Mouse (Mus musculus) lung, postnatal 0 days (tissue): ENCODE results near the gene Ccl22. TPM values are rescaled to one million over a fixed set of nuclear protein-coding genes. Genes with fewer than 3 reads are reported as not detected.

Experiments
- ATAC-seq: fragments of 200-750 bp; cut with Nextera tagmentation; 2 replicates; pipeline ENCODE4 v1.8.0; 2017; ENCODE audit warnings: moderate library complexity
- DNase-seq: peaks from one replicate; pipeline ENCODE4 v3.0.0-alpha.2; 2016; ENCODE audit warnings: low spot score
- H3K27ac ChIP-seq: fragments of 300-500 bp; sonication (generic); 2 replicates; pipeline ENCODE4 v1.5.1; 2014; ENCODE audit warnings: antibody characterized with exemption, mild to moderate bottlenecking, low read length, mixed read lengths
- H3K27me3 ChIP-seq: fragments of 300-500 bp; sonication (generic); replicated peaks from 2 replicates; pipeline ENCODE4 v1.6.1; 2014; ENCODE audit warnings: low read length, mixed read lengths; ENCODE audit not compliant: insufficient read depth
- H3K36me3 ChIP-seq: fragments of 300-500 bp; sonication (generic); 2 replicates; pipeline ENCODE4 v1.6.1; 2014; ENCODE audit warnings: low read length, mixed read lengths; ENCODE audit not compliant: insufficient read depth
- H3K4me1 ChIP-seq: fragments of 300-500 bp; sonication (generic); 2 replicates; pipeline ENCODE4 v1.6.1; 2014; ENCODE audit warnings: antibody characterized with exemption, low read depth, low read length, mixed read lengths; ENCODE audit not compliant: insufficient read depth
- H3K4me2 ChIP-seq: fragments of 300-500 bp; sonication (generic); replicated peaks from 2 replicates; pipeline ENCODE4 v1.6.1; 2014; ENCODE audit warnings: low read depth, mild to moderate bottlenecking, low read length, moderate library complexity, mixed read lengths
- H3K4me3 ChIP-seq: fragments of 300-500 bp; sonication (generic); 2 replicates; pipeline ENCODE4 v1.5.1; 2014; ENCODE audit warnings: low read depth, low read length
- H3K9ac ChIP-seq: fragments of 300-500 bp; sonication (generic); replicated peaks from 2 replicates; pipeline ENCODE4 v1.6.1; 2014; ENCODE audit warnings: low read depth, mild to moderate bottlenecking
- H3K9me3 ChIP-seq: fragments of 300-500 bp; sonication (generic); 2 replicates; pipeline ENCODE4 v1.6.1; 2016; ENCODE audit warnings: low read length, mixed read lengths
- CTCF ChIP-seq: IDR thresholded peaks from 2 replicates; pipeline ENCODE4 v1.5.1; 2016; ENCODE audit warnings: antibody characterized with exemption, mild to moderate bottlenecking
- EP300 ChIP-seq: IDR thresholded peaks from 2 replicates; pipeline ENCODE4 v1.6.1; 2016; ENCODE audit warnings: antibody characterized with exemption, mild to moderate bottlenecking, control low read depth
- WGBS: fragments of 180-500 bp; shearing (Covaris S2); extraction: QIAGEN DNeasy Blood & Tissue Kit; methylation state at CpG from one replicate; pipeline ENCODE4 v1.1.7; 2014; 5-methylcytosine and 5-hydroxymethylcytosine counted together
- polyA plus RNA-seq: library from polyadenylated mRNA; unstranded; fragments of >200 nt; fragmentation: Nextera tagmentation; extraction: Ambion mirVana; gene quantifications from 2 replicates; pipeline ENCODE4 v1.2.1, GENCODE M21; 2015

Ccl22 gene
- polyA plus RNA-seq, 1 experiment from 2014 or later: 0.45 TPM

DNA sequence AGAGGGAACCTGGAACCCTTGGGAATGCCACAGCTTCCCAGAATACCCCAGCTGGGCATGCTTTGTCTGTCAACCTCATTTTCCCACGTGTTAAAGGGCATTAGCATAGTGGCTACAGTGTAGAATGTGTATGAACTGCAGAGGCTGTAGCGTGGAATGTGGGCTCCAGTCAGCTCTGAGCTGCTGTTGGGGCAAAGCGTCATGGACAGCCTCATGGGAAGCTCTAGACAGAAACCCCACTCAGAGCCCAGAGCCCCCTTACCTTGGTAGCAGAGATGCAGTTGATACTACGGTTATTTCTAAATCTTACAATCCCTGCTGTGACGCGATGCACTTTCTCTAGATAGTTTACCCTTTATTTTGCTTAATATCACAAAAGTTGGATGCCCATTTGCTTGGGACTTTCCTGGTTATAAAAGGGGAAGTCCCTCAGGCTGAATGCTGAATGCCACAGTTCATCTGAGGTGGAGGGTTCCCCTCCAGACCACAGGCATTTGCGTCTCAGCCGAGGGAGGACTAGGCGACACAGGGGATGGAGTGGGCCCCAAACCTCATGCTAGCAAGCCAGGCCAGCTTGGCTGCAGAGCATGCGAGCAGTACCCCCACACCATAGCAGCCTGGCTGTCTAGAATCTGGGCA, 33.6 kb downstream of the Ccl22 start:
- H3K4me1 ChIP-seq: peaks cover 17% of the 10 kb centered on the region; the same call in 1 of the 2 replicates
- no peak overlapping the region for H3K9ac ChIP-seq
- no peaks in the 10 kb centered on the region for H3K9me3 ChIP-seq
- 63% methylated on average over 10 of the region's 10 CpGs for WGBS
- H3K4me3 ChIP-seq: no peak overlapping the region
- H3K27me3 ChIP-seq: no peaks in the 10 kb centered on the region
- ATAC-seq (peak; percentile 11; the same call in 1 of the 2 replicates), DNase-seq (no peak)
- H3K27ac ChIP-seq: peak overlapping the region; percentile 20; the same call in 1 of the 2 replicates
- H3K4me2 ChIP-seq: no peak overlapping the region
- TF ChIP-seq CTCF (no peak), EP300 (no peak)
- H3K36me3 ChIP-seq: no peaks in the 10 kb centered on the region

DNA sequence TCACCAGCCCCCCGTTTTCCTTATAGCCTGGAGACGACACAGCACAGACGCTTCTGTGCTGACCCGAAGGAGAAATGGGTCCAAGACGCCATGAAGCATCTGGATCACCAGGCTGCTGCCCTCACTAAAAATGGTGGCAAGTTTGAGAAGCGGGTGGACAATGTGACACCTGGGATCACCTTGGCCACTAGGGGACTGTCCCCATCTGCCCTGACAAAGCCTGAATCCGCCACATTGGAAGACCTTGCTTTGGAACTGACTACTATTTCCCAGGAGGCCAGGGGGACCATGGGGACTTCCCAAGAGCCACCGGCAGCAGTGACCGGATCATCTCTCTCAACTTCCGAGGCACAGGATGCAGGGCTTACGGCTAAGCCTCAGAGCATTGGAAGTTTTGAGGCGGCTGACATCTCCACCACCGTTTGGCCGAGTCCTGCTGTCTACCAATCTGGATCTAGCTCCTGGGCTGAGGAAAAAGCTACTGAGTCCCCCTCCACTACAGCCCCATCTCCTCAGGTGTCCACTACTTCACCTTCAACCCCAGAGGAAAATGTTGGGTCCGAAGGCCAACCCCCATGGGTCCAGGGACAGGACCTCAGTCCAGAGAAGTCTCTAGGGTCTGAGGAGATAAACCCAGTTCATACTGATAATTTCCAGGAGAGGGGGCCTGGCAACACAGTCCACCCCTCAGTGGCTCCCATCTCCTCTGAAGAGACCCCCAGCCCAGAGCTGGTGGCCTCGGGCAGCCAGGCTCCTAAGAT, 34.3 kb downstream of the Ccl22 start:
- H3K27me3 ChIP-seq: no peaks in the 10 kb centered on the region
- H3K9me3 ChIP-seq: no peaks in the 10 kb centered on the region
- H3K4me3 ChIP-seq: no peak overlapping the region
- 90% methylated on average over 16 of the region's 16 CpGs for WGBS
- peaks cover 17% of the 10 kb centered on the region for H3K4me1 ChIP-seq
- H3K27ac ChIP-seq: no peak overlapping the region
- H3K9ac ChIP-seq: no peak overlapping the region
- ATAC-seq: no peak
- no peak for DNase-seq
- TF ChIP-seq EP300 (no peak), CTCF (no peak)
- no peaks in the 10 kb centered on the region for H3K36me3 ChIP-seq
- H3K4me2 ChIP-seq: no peak overlapping the region

DNA sequence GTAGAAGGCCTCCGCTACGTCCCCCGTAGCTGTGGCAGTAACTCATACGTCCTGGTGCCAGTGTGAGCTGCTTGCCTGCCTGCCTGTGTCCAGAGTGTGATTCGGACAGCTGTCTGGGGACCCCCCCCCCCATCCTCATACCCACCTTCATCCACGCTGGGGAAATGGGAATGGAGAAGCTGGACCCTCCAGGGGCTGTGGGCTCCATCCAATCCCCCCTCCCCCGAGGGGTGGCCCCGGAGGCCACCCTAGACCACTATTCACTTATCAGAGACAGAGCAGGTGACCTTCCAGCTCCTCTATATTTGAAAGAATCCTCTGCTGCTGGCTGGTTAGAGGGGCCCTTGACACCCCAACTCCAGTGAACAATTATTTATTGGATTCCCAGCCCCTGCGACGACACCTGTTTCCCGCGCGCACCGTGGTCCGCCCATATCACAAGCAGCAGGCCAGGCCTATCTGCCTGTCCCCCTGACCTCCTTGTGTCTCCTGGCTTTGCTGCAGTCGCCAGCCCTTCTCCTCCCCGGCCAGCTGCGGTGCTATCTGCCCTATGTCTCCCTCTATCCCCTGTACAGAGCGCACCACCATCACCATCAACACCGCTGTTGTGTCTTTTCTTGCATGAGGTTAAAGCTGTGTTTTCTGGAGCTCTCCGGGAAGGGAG, 35.2 kb downstream of the Ccl22 start:
- DNase-seq (no peak), ATAC-seq (no peak)
- no peak overlapping the region for H3K4me3 ChIP-seq
- no peaks in the 10 kb centered on the region for H3K36me3 ChIP-seq
- peaks cover 17% of the 10 kb centered on the region for H3K4me1 ChIP-seq
- no peaks in the 10 kb centered on the region for H3K9me3 ChIP-seq
- no peak overlapping the region for H3K9ac ChIP-seq
- no peak overlapping the region for H3K27ac ChIP-seq
- no peak overlapping the region for H3K4me2 ChIP-seq
- TF ChIP-seq CTCF: no peak
- TF ChIP-seq EP300: no peak
- WGBS: 80% methylated on average over 21 of the region's 21 CpGs
- H3K27me3 ChIP-seq: no peaks in the 10 kb centered on the region

DNA sequence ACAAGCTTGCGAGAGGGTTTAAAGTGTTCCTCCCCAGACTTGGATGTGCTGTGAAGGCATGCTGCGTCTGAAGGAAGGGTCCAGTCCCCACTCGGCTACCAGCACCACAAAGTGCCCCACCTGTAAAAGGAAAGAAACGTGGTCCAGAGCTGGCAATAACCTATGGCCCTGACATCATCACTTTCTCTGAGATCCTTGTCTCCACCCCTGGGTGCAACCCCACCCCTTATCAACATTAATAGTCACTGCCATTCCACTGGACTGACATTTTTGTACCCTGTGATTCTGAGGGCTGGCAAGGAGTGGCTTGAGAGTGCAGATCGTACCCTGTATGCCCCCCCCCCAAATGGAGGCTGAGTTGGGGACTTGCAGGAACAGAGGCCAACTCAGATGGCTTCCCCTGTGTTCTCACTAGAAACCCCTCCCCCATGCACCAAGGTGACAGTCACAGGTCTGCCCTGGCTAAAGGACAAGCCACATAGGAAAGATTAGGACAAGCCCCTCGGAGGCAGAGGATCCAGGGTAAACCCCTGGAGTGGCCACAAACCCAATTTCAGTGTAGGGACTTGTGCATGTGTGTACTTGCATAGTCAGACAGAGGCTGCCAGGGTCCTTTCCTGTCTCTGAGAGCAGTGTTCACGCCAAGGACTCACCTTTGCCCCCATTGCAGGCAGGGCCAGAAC, 35.9 kb downstream of the Ccl22 start:
- Histone ChIP-seq H3K27me3 (no peaks in the 10 kb centered on the region), H3K9ac (no peak overlapping the region), H3K4me3 (no peak overlapping the region), H3K9me3 (no peaks in the 10 kb centered on the region), H3K4me1 (peaks cover 17% of the 10 kb centered on the region), H3K36me3 (no peaks in the 10 kb centered on the region), H3K4me2 (no peak overlapping the region), H3K27ac (no peak overlapping the region)
- 61% methylated on average over 7 of the region's 7 CpGs for WGBS
- no peak for ATAC-seq
- DNase-seq: no peak
- TF ChIP-seq EP300 (no peak), CTCF (no peak)

DNA sequence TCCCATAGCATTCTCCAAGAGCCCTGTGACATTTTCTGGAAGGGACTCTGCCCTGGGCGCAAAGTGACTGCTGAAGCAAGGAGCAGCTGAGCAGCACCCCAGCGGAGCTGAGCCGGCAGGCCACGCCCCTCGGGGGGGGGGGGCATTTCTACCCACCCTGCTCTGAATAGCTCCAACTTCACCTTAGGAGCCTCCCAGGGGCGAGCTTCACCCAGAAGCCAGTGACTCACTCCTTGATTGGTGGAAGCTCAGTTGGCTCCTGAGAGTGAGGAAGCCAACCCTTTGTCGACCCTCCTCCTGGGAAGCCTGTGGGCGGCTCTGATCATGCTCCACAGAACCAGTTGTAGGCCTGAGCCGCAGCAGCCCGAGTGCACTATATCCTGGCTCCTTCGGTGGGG, 36.4 kb downstream of the Ccl22 start:
- peak; percentile 48 for DNase-seq
- Histone ChIP-seq H3K4me1 (peaks cover 17% of the 10 kb centered on the region), H3K36me3 (no peaks in the 10 kb centered on the region), H3K27me3 (no peaks in the 10 kb centered on the region), H3K4me2 (no peak overlapping the region), H3K9me3 (no peaks in the 10 kb centered on the region), H3K27ac (no peak overlapping the region), H3K9ac (no peak overlapping the region), H3K4me3 (no peak overlapping the region)
- peak; percentile 30 for ATAC-seq
- WGBS: 17% methylated on average over 11 of the region's 11 CpGs
- TF ChIP-seq EP300: no peak
- no peak for TF ChIP-seq CTCF

DNA sequence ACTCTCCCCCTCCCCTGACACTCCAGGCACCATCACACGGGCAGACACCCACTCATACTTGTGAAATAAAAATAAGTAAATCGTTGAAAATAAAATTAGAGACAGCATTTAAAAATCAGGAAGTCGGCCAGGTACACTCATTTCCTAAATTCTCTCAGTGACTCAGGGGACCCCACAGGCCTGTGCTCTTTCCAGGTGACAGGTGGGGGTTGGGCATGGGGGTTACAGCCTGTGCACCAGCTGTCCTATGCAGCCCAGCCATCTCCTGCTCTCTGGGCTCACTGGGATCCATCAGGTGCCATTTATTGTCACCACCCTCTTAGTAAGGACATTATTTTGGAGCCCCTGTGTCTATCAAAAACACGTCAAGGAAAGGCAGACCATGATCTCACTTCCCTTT, 38.5 kb downstream of the Ccl22 start:
- TF ChIP-seq CTCF (no peak), EP300 (no peak)
- no peaks in the 10 kb centered on the region for H3K36me3 ChIP-seq
- H3K4me1 ChIP-seq: peaks cover 11% of the 10 kb centered on the region
- no peaks in the 10 kb centered on the region for H3K9me3 ChIP-seq
- DNase-seq: no peak
- no peak overlapping the region for H3K4me2 ChIP-seq
- H3K27me3 ChIP-seq: no peaks in the 10 kb centered on the region
- H3K9ac ChIP-seq: no peak overlapping the region
- no peak overlapping the region for H3K4me3 ChIP-seq
- whole genome bisulfite sequencing: 58% methylated on average over 4 of the region's 4 CpGs
- ATAC-seq: no peak
- no peak overlapping the region for H3K27ac ChIP-seq
